Mouse (Mus musculus): ENCODE data around the gene Olfr1020. TPM values are rescaled to one million over a fixed set of nuclear protein-coding genes. Genes with fewer than 3 reads are reported as not detected.

Gene Olfr1020
- not detected for polyA plus RNA-seq (2017; shearing (Covaris generic))

DNA sequence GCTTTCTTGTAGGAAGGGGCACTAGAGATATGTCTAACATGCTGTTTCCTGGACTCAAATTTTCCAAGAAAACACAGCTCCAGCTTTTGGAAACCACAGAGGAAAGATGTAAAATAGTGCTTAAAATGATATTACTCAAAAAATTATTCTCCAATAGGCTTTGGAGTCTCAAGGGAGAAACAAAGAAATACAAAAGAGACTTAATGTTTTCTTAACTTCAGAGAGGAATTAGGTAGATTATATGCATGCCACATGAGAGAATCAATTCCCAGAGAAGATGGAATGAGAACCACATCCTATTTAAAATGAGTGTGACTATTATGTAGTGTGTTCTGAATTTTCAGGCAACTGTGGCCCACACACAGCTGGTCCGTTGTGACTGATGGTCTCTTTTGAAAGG lies at the start of gene Olfr1020:
TSS of gene Olfr1020 (plus strand) at position 301 of the 400 bp plus-strand sequence.

GRCm38 (mm10) chr2:85802444-85802843 lies 44.4 kb upstream of the Olfr1020 start, which contains the start of gene Olfr1016:
Gene Olfr1016 (minus strand): TSS chr2:85802544.

DNA sequence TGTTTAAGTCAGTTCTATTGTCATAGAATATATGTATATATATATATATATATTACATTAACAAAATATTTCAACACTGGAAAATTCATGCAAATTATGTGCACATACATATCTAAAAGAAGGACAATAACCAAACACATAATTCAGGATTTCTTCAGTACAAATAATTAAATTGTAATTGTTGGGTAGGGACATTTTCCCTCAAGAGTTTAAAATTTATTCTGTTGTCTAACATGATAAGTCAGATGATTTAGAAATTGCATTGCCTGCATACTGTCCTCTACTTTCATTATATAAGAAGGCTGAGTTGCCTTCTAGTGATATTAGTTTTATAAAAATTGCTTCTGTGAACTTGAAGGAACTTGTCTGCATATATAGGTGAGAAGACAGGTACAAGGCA lies 28.7 kb upstream of the Olfr1020 start, which contains the start of gene Olfr1018:
TSS of gene Olfr1018 (plus strand) at position 301 of the 400 bp plus-strand sequence.

DNA sequence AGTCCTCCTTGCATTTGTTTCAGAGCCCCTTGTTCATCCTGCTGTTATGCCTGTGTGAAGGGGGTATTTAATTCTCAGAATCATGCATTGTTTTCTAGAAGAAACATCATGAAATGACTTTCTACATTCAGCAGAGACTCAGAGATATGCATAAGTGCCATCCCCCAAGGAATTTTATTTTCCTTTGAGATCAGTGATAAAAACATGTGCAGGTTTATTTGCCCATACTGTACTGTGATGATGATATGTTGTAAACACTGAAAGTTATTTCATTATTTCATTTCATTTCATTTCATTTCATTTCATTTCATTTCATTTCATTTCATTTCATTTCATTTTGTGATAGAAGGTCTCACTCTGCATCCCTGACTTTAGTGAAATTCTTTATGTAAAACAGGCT lies 1.4 kb upstream of the Olfr1020 start, which contains the start of gene Olfr1019:
TSS of gene Olfr1019 (minus strand) at position 101 of the 400 bp plus-strand sequence.

GRCm38 (mm10) chr2:85868294-85868693 lies 21.5 kb downstream of the Olfr1020 start, which contains the start of gene Olfr1022:
Gene Olfr1022 (plus strand): TSS chr2:85868594.

DNA sequence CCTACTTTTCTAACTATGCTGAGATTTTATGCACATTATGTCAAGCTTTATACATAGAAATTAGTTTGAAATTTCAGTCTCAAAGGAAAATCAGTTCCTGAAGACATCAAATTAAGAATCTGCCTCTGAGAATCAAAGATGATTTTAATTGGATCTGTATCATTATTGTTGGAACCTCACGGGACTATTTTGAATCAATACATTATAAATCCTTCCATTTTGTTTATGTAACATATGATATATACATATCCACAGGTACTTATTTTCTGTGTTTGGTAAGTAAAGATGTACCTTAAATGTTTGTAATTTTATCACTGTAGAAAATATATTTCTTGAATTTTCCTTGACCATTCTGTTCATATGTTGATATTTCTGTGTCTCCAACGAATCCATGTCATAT lies 38.5 kb downstream of the Olfr1020 start, which contains the start of gene Olfr1023:
TSS of gene Olfr1023 (plus strand) at position 301 of the 400 bp plus-strand sequence.

Other genes with a start within 250 kb of the Olfr1020 start
- 0.27 TPM for gene Olfr1000, start 235.1 kb upstream of the Olfr1020 start, polyA plus RNA-seq (2017; shearing (Covaris generic))
- not detected for gene Olfr1002, start 196.3 kb upstream of the Olfr1020 start, polyA plus RNA-seq (2017; shearing (Covaris generic))
- gene Olfr154, start 182.6 kb upstream of the Olfr1020 start, polyA plus RNA-seq (2017; shearing (Covaris generic)) = not detected
- not detected for gene Olfr1006, start 168.3 kb upstream of the Olfr1020 start, polyA plus RNA-seq (2017; shearing (Covaris generic))
- gene Olfr1008, start 157.6 kb upstream of the Olfr1020 start, polyA plus RNA-seq (2017; shearing (Covaris generic)) = not detected
- not detected for gene Olfr1009, start 131.6 kb upstream of the Olfr1020 start, polyA plus RNA-seq (2017; shearing (Covaris generic))
- gene Olfr1012, start 84.3 kb upstream of the Olfr1020 start, polyA plus RNA-seq (2017; shearing (Covaris generic)) = not detected
- gene Olfr1013, start 79.9 kb upstream of the Olfr1020 start, polyA plus RNA-seq (2017; shearing (Covaris generic)) = 0.11 TPM
- 0.21 TPM for gene Olfr1014, start 74.3 kb upstream of the Olfr1020 start, polyA plus RNA-seq (2017; shearing (Covaris generic))
- gene Olfr1015, start 65.0 kb upstream of the Olfr1020 start, polyA plus RNA-seq (2017; shearing (Covaris generic)) = 0.51 TPM
- 1.2 TPM for gene Olfr1016, start 44.5 kb upstream of the Olfr1020 start, polyA plus RNA-seq (2017; shearing (Covaris generic))
- not detected for gene Olfr1018, start 28.6 kb upstream of the Olfr1020 start, polyA plus RNA-seq (2017; shearing (Covaris generic))
- gene Olfr1019, start 1.5 kb upstream of the Olfr1020 start, polyA plus RNA-seq (2017; shearing (Covaris generic)) = not detected
- gene Olfr1022, start 21.6 kb downstream of the Olfr1020 start, polyA plus RNA-seq (2017; shearing (Covaris generic)) = not detected
- gene Olfr1023, start 38.6 kb downstream of the Olfr1020 start, polyA plus RNA-seq (2017; shearing (Covaris generic)) = not detected
- gene Olfr1024, start 58.0 kb downstream of the Olfr1020 start, polyA plus RNA-seq (2017; shearing (Covaris generic)) = not detected
- gene Olfr1025-ps1, start 68.2 kb downstream of the Olfr1020 start, polyA plus RNA-seq (2017; shearing (Covaris generic)) = not detected
- not detected for gene Olfr1026, start 74.5 kb downstream of the Olfr1020 start, polyA plus RNA-seq (2017; shearing (Covaris generic))
- not detected for gene Olfr1028, start 103.4 kb downstream of the Olfr1020 start, polyA plus RNA-seq (2017; shearing (Covaris generic))
- gene Olfr1029, start 126.9 kb downstream of the Olfr1020 start, polyA plus RNA-seq (2017; shearing (Covaris generic)) = not detected
- gene Olfr1030, start 132.2 kb downstream of the Olfr1020 start, polyA plus RNA-seq (2017; shearing (Covaris generic)) = 0.11 TPM
- gene Olfr1031, start 143.3 kb downstream of the Olfr1020 start, polyA plus RNA-seq (2017; shearing (Covaris generic)) = not detected
- not detected for gene Olfr1032, start 158.5 kb downstream of the Olfr1020 start, polyA plus RNA-seq (2017; shearing (Covaris generic))
- 18.8 TPM for gene Olfr1033, start 173.6 kb downstream of the Olfr1020 start, polyA plus RNA-seq (2017; shearing (Covaris generic))
- gene Olfr1034, start 198.8 kb downstream of the Olfr1020 start, polyA plus RNA-seq (2017; shearing (Covaris generic)) = not detected
- gene Olfr1036, start 227.0 kb downstream of the Olfr1020 start, polyA plus RNA-seq (2017; shearing (Covaris generic)) = not detected
- gene Olfr1037, start 240.4 kb downstream of the Olfr1020 start, polyA plus RNA-seq (2017; shearing (Covaris generic)) = not detected

Data from effector memory CD4-positive, alpha-beta T cell, adult 7 months (primary cell).